Mouse (Mus musculus): ENCODE results near the gene Gm10644.

DNA sequence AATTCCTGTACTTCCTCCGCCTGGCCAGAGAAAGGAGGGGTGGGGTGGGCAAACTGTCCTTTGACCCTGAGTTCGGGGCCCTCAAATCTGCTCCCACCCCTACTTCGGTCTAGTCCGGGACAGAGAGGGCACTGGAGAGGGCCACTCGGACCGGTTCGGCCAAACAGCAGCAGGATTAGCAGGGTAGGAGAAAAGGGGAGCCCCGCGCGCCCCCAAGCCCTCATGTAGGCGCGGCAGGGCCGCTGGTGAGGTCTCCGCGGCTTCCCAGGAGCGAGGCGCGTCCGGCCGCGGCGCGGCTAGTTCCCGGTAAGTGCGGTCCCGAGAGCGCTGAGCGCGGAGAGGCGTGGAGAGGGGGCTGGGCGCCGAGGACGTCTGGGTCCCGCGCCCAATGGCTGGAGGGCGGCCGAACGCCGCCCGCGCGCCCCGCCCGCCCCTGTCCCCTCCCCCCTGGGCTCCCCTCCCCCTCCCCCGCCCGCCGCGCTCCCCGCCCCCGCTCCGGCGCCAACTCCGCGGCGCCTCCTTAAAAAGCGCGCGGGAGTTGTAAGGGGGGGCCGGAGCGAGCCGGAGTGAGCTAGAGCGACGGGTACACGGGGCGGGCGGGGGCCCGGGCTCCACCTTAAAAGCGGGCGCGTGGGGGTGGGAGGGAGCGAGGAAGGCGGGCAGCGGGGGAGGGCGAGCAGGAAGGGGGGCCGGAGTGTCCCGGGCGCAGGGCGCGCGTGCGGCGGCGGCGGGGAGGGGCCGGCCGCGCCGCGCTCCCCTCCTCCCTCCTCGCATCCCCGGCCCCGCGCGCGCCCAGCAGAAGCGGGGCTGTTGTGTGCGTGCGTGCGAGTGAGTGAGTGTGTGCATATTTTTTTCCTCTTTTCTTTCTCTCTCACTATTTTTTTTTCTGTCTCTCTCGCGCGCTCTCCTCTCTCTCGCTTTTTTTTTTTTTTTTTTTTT lies 41.8 kb upstream of the Gm10644 start:
- TF ChIP-seq CTCF (IDR thresholded peaks at IDR 0.05; ENCODE audit: low read depth) (no peak), EP300 (optimal IDR thresholded peaks at IDR 0.05) (no peak)

All from stomach, postnatal 0 days (tissue).